Mouse (Mus musculus): ENCODE results near the gene Gm28047. TPM values are rescaled to one million over a fixed set of nuclear protein-coding genes. Genes with fewer than 3 reads are reported as not detected.

The Gm28047 gene
- total RNA-seq, 2 experiments from 2014 or later, result 1.5 to 3.6 TPM

DNA sequence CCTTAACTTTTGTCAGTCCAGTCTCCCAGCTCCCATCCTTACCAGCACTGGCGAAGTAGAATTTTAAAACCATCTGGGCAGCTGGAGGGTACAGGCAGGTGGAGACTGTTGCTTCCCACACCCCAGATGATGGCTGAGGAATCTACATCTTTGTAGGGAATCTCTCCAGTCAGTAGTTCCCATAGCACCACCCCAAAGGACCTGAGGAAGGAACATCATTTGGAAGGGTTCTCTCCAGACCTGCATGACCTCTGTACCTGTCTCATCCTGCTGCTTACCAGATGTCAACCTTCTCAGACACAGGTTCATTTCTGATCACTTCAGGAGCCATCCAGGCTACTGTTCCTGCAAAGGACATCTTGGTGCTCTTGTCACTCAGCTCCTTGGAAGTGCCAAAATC lies 121.4 kb downstream of the Gm28047 start, which contains the start of gene Gm10337:
Gene Gm10337, plus strand, starts transcription at position 276 of the 400 bp plus-strand sequence.
- DNase-seq (ENCODE audit: extremely low spot score in 1 of 2, low spot score in 1 of 2), result no peak

GRCm38 (mm10) chr15:102502254-102502840 lies 122.5 kb downstream of the Gm28047 start:
- DNase-seq (ENCODE audit: extremely low spot score in 1 of 2, low spot score in 1 of 2), result no peak

- no peak for DNase-seq (ENCODE audit: extremely low spot score in 1 of 2, low spot score in 1 of 2)
Observed at GRCm38 (mm10) chr15:102501084-102501814, 123.6 kb downstream of the Gm28047 start.

GRCm38 (mm10) chr15:102500479-102500878 lies 124.4 kb downstream of the Gm28047 start:
- no peak for DNase-seq (ENCODE audit: extremely low spot score in 1 of 2, low spot score in 1 of 2)

- DNase-seq (ENCODE audit: extremely low spot score in 1 of 2, low spot score in 1 of 2), result no peak
Observed at GRCm38 (mm10) chr15:102499851-102500250, 125.0 kb downstream of the Gm28047 start.

- no peak for DNase-seq (ENCODE audit: extremely low spot score in 1 of 2, low spot score in 1 of 2)
Observed at GRCm38 (mm10) chr15:102499370-102499769, 125.5 kb downstream of the Gm28047 start.

GRCm38 (mm10) chr15:102498322-102498721 lies 126.5 kb downstream of the Gm28047 start:
- DNase-seq (ENCODE audit: extremely low spot score in 1 of 2, low spot score in 1 of 2), result no peak

DNA sequence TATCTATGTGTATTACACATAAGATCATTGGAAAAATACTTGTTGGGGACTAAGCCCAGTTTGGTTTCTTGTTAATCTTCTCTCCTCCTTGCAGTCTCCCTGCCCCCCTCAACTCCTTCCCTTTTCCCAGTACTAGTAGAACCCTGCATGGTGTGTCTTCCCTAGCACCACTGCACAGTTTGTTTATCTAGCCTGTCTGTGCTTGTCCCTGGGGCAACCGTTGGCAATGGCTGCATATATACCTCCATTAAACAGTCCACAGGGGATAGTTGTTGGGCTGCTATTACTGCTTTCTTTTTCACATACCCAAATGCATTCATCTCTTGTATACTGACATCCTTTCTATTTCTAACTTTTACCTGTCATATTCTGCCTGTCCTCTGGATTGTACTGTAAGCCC lies 137.2 kb downstream of the Gm28047 start:
- DNase-seq (ENCODE audit: extremely low spot score in 1 of 2, low spot score in 1 of 2), result no peak

- no peak for DNase-seq (ENCODE audit: extremely low spot score in 1 of 2, low spot score in 1 of 2)
Observed at GRCm38 (mm10) chr15:102485853-102486252, 139.0 kb downstream of the Gm28047 start.

- no peak for DNase-seq (ENCODE audit: extremely low spot score in 1 of 2, low spot score in 1 of 2)
Observed at GRCm38 (mm10) chr15:102483136-102483535, 141.7 kb downstream of the Gm28047 start.

DNA sequence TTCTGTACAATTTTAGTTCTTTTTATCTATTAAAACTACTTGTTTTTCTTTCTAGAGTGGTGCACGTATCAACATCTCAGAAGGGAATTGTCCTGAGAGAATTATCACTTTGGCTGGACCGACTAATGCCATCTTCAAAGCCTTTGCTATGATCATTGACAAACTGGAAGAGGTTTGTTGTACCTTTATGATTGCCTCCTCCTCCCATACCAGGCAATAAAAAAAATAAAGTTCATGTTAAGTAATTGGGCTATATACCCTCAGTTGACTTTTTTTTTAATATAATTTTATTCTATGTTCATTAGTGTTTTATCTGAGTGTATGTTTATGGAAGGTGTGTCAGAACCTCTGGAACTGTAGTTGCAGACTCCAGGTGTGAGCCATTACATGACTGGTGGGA lies 150.3 kb downstream of the Gm28047 start:
- no peak for DNase-seq (ENCODE audit: extremely low spot score in 1 of 2, low spot score in 1 of 2)

Small RNAs within 50 kb of the gene (microRNA-seq; reads per million reads assigned to microRNA genes)
- 0.18 to 0.20 reads per million in 2 experiments for gene Mir688

Other genes with a start within 250 kb of the Gm28047 start
- 10 to 100 TPM; 22.5 to 24.2 TPM for gene Sp1, start 218.9 kb downstream of the Gm28047 start, total RNA-seq (2021)
- under 1 TPM; 0.80 to 0.91 TPM for gene Amhr2, start 179.7 kb downstream of the Gm28047 start, total RNA-seq (2021)
- 10 to 100 TPM; 32.2 to 36.9 TPM for gene Prr13, start 166.0 kb downstream of the Gm28047 start, total RNA-seq (2021)
- 100 to 1,000 TPM; 449 to 472 TPM for gene Pcbp2, start 154.5 kb downstream of the Gm28047 start, total RNA-seq (2021)
- gene Gm10337, start 121.3 kb downstream of the Gm28047 start, total RNA-seq (2021), result not detected
- 100 to 1,000 TPM in 1 of 2 experiments, 10 to 100 TPM in 1; 94.0 to 102 TPM for gene Map3k12, start 108.0 kb downstream of the Gm28047 start, total RNA-seq (2021)
- 10 to 100 TPM; 32.8 to 40.4 TPM for gene Tarbp2, start 106.9 kb downstream of the Gm28047 start, total RNA-seq (2021)
- gene Npff, start 100.1 kb downstream of the Gm28047 start, total RNA-seq (2021), result 1 to 10 TPM; 2.1 to 3.0 TPM
- 10 to 100 TPM; 34.2 to 50.8 TPM for gene Atf7, start 397 bp upstream of the Gm28047 start, total RNA-seq (2021)
- 10 to 100 TPM; 11.4 to 13.4 TPM for gene Atp5g2, start 47.3 kb upstream of the Gm28047 start, total RNA-seq (2021)
- 10 to 100 TPM; 85.8 to 91.4 TPM for gene Calcoco1, start 97.1 kb upstream of the Gm28047 start, total RNA-seq (2021)

Measured in layer of hippocampus, postnatal 25 days (tissue).